Mouse (Mus musculus) forebrain, embryonic 10.5 days (tissue): ENCODE results near the gene Rhof. TPM values are rescaled to one million over a fixed set of nuclear protein-coding genes. Genes with fewer than 3 reads are reported as not detected.
"Not testable (repeated sequence)": the region's sequence is repeated elsewhere in the genome, so short reads cannot be mapped to it uniquely, and the experiment has no call there.

ENCODE experiments used
- DNase-seq: peaks from one replicate; pipeline ENCODE4 v3.0.0-alpha.2; 2017; ENCODE audit warnings: low spot score; ENCODE audit errors: extremely low spot score
- H3K27ac ChIP-seq: fragments of 300-500 bp; sonication (generic); 2 replicates; pipeline ENCODE4 v1.5.1; 2016; ENCODE audit warnings: mild to moderate bottlenecking
- H3K27me3 ChIP-seq: fragments of 300-500 bp; sonication (generic); 2 replicates; pipeline ENCODE4 v1.6.1; 2016; ENCODE audit warnings: mild to moderate bottlenecking; ENCODE audit not compliant: poor library complexity, severe bottlenecking
- H3K36me3 ChIP-seq: fragments of 300-500 bp; sonication (generic); replicated peaks from 2 replicates; pipeline ENCODE4 v1.6.1; 2016; ENCODE audit warnings: mild to moderate bottlenecking, moderate library complexity
- H3K4me1 ChIP-seq: fragments of 300-500 bp; sonication (generic); 2 replicates; pipeline ENCODE4 v1.6.1; 2016
- H3K4me3 ChIP-seq: fragments of 300-500 bp; sonication (generic); 2 replicates; pipeline ENCODE4 v1.5.1; 2016; ENCODE audit warnings: mild to moderate bottlenecking, moderate library complexity
- H3K9me3 ChIP-seq: fragments of 300-500 bp; sonication (generic); 2 replicates; pipeline ENCODE4 v1.6.1; 2016; ENCODE audit warnings: mild to moderate bottlenecking, moderate library complexity
- WGBS: fragments of 180-500 bp; shearing (Covaris S2); methylation state at CpG from one replicate; pipeline ENCODE4 v1.1.7; 2016; 5-methylcytosine and 5-hydroxymethylcytosine counted together
- polyA plus RNA-seq: library from polyadenylated mRNA; unstranded; fragments of >200 nt; fragmentation: Nextera tagmentation; extraction: Ambion mirVana; gene quantifications from 2 replicates; pipeline ENCODE4 v1.2.1, GENCODE M21; 2016

Gene Rhof
- polyA plus RNA-seq, 1 experiment from 2014 or later, result 1.2 TPM

GRCm38 (mm10) chr5:123063141-123063540 is 69.4 kb downstream of the Rhof start:
- Histone ChIP-seq H3K4me1 (peaks cover 20% of the 10 kb centered on the region), H3K36me3 (no peaks in the 10 kb centered on the region), H3K27ac (no peak overlapping the region), H3K27me3 (no peaks in the 10 kb centered on the region), H3K9me3 (no peaks in the 10 kb centered on the region), H3K4me3 (no peak overlapping the region)
- 91% methylated on average over 3 of the region's 3 CpGs for WGBS
- no peak for DNase-seq

- H3K4me1 ChIP-seq, result peaks cover 17% of the 10 kb centered on the region
- H3K27ac ChIP-seq, DNase-seq, H3K9me3 ChIP-seq, H3K36me3 ChIP-seq, H3K27me3 ChIP-seq, H3K4me3 ChIP-seq: not testable (repeated sequence)
- WGBS, result 76% methylated on average over 6 of the region's 6 CpGs
Measured at GRCm38 (mm10) chr5:123061402-123061749, 71.1 kb downstream of the Rhof start.

DNA sequence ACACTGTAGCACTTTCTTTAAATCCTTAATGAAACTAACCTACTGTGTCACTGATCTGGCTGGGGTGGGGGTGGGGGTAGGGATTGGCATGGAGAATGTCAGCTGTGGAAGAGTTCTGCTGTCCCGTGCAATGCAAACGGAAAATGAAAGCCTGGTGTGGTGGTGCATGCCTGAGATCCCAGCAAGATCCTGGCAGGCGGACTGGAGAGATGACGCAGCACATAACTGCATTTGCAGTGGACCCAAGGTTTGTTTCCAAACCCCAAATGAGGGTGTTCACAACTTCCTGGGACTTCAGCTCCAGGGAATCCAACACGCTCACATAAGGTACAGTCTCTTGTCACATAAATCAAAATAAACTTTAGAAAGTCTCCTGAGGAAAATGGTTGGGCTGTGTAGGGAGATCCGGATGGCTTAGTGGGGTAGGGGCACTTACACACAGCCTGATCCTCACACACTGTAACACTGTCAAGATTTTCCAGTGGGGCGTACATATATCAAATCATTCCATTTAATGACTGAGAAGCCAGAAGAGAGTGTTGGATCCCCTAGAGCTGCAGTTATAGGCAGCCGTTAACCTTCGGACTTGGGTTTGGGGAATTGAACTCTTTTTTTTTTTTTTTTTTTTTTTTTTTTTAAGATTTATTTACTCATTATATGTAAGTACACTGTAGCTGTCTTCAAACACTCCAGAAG is 71.6 kb downstream of the Rhof start:
- H3K27ac ChIP-seq, result no peak overlapping the region

GRCm38 (mm10) chr5:123059757-123060520 is 72.6 kb downstream of the Rhof start:
- 47% methylated on average over 14 of the region's 14 CpGs for WGBS
- Histone ChIP-seq H3K27ac (no peak overlapping the region), H3K4me1 (peaks cover 17% of the 10 kb centered on the region), H3K9me3 (0 out of 2 replicates have a peak, but pooled peaks cover 4% of the 10 kb centered on the region), H3K27me3 (no peaks in the 10 kb centered on the region), H3K4me3 (no peak overlapping the region), H3K36me3 (no peaks in the 10 kb centered on the region)
- no peak for DNase-seq

More for the DNA sequence above, 71.6 kb downstream of the Rhof start:
- Histone ChIP-seq H3K9me3 (0 out of 2 replicates have a peak, but pooled peaks cover 4% of the 10 kb centered on the region), H3K27me3 (no peaks in the 10 kb centered on the region), H3K36me3 (no peaks in the 10 kb centered on the region), H3K4me1 (peaks cover 17% of the 10 kb centered on the region), H3K4me3 (no peak overlapping the region)
- 83% methylated on average over 9 of the region's 9 CpGs for WGBS
- DNase-seq, result no peak

DNA sequence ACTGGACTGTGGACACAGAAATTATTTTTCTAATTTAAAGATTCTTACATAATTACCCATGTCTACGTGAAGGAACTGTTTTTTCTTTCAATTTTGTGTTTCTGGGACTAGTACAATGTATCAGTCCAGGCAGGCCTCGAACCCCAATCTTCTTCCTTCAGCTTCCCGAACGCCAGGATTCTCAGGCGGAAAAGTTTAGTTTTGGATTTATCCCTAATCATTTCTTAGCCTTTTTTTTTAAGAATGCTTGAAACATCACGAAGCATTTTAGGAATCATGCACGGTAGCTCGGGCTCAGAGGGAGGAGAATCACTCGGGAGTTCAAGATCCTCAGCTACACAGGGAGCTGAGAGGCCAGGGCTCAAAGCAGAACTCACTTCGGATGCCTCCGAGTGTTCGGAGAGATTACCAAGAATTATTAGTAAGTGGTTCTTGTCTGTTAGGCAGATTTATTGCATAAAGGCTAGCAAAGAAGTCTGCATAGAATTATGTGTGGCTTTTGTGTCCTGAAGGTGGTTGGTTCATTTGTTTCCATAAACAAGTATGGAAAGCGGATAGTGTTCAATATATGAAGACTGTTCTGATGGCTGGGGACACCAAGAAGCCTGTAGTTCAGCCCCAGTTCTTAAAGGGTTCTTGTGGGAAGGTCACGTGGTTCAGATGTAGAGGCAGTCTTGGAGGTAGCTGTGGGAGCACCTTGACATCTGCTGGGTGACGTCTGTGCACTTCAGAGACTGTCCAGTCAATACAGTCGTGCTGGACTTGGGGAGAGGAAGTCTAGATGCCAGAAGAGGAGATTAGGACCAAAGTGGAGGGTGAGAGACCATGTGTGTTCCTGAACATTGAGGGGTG is 74.0 kb downstream of the Rhof start:
- Histone ChIP-seq H3K27ac (peak overlapping the region; percentile 82), H3K9me3 (0 out of 2 replicates have a peak, but pooled peaks cover 4% of the 10 kb centered on the region), H3K27me3 (no peaks in the 10 kb centered on the region), H3K4me1 (peaks cover 17% of the 10 kb centered on the region), H3K36me3 (no peaks in the 10 kb centered on the region), H3K4me3 (peak overlapping the region; percentile 50)
- DNase-seq, result no peak
- 51% methylated on average over 16 of the region's 16 CpGs for WGBS

DNA sequence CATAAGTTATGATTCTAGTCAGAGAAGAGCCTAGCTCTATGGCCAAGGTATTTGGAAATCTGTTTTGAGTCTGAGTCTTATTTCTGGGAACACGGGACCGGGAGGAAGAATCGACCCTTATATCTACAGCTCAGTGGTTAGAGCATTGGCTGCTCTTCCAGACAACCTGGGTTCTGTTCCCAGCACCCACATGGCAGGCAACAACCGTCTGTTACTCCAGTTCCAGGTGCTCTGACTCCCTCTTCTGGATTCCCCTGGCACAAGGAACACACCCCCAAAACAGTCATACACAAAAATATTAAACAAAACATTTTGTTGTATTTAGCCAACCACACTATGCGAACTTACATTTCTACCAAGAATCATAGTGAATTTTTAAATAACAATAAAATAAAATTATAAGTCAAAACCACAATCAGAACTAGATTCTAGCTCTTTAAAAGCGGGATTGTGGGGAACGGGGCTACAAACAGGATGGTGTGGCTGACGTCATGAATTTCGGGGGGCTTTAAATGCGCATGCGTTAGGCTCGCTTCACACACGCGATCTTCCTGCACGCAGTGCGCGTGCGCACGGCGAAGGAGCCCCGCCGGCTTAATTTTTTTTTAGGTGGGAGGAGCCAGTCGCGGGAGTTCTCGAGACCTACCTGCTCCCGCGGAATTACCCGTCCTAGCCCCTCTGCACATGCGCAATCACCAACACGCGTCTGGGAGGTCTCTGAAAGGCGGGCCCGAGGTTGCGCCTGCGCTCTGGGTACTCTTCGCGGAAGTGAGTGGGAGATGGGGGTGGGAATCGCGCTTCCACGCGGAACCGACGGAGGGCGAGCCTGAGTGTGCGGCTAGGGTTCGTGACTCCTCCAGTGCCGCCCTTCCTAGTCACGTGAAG is 74.9 kb downstream of the Rhof start:
- peak; percentile 100 for DNase-seq
- Histone ChIP-seq H3K4me1 (peaks cover 17% of the 10 kb centered on the region), H3K27me3 (no peaks in the 10 kb centered on the region), H3K9me3 (0 out of 2 replicates have a peak, but pooled peaks cover 4% of the 10 kb centered on the region), H3K27ac (peak overlapping the region; percentile 82), H3K36me3 (no peaks in the 10 kb centered on the region), H3K4me3 (peak overlapping the region; percentile 50)
- WGBS, result 8% methylated on average over 48 of the region's 48 CpGs

Other genes starting within 250 kb of the Rhof start
- gene Kdm2b, start 142.9 kb downstream of the Rhof start, polyA plus RNA-seq, result 83.3 and 83.4 TPM in 2 replicates
- 6.9 and 7.9 TPM in 2 replicates for gene Orai1, start 117.6 kb downstream of the Rhof start, polyA plus RNA-seq
- 0.26 and 0.33 TPM in 2 replicates for gene Morn3, start 85.7 kb downstream of the Rhof start, polyA plus RNA-seq
- gene Tmem120b, start 64.3 kb downstream of the Rhof start, polyA plus RNA-seq, result 8.3 and 10.4 TPM in 2 replicates
- gene Setd1b, start 9.5 kb upstream of the Rhof start, polyA plus RNA-seq, result 7.6 and 8.1 TPM in 2 replicates
- 80.5 and 84.6 TPM in 2 replicates for gene Psmd9, start 36.7 kb upstream of the Rhof start, polyA plus RNA-seq
- gene Hpd, start 50.0 kb upstream of the Rhof start, polyA plus RNA-seq, result 0.31 TPM in 1 of 2 replicates, not detected in the other
- gene Wdr66, start 119.4 kb upstream of the Rhof start, polyA plus RNA-seq, result 1.4 and 1.5 TPM in 2 replicates
- gene Bcl7a, start 211.1 kb upstream of the Rhof start, polyA plus RNA-seq, result 38.4 and 41.8 TPM in 2 replicates